Mouse (Mus musculus): ENCODE measurements around the gene Sox2. TPM values are rescaled to one million over a fixed set of nuclear protein-coding genes. Genes with fewer than 3 reads are reported as not detected.

Sox2 gene
- polyA plus RNA-seq, 1 experiment from 2014 or later = 8.2 TPM

DNA sequence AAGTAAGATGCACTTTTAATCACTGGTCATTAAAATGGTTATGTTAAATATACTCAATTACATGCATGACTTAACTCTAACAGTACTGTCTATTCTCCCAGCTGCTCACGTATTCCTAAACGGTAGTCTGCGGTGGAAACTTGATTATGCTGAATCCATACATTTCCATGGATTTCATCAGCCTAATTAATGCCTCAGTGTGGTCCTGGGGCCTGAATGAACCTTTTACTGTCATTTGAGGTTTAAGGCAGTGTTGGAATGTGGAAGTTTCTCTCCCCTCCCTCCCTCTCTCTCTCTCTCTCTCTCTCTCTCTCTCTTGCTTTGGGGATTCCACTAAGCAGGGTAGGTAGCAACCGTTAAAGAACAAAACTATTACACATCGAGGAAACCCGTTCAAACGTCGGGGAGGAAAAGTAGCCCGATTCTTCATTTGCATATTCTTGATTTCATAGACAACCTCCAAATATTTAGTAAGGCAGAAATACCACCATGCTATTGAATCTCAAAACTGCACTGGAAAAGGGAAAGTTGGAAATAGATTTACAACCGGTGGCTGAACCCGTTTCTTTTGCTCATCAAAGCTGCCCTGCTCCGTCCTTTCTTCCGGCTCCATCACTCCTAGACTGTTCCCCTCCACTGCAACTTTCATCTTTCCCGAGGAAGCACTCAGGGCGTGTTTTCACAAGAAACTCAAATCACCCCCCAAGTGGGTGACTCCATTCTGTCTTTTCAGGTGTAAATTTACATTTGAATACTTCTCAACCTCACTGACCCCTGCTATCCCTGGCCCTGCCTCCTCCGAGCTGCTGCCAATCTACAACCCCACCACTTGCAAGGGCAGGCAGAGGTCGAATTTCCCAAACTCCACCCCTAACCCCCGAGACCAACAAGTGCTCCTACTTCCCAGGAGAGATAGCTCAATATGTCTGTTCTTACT is 17.9 kb downstream of the Sox2 start:
- Histone ChIP-seq H3K36me3 (ENCODE audit: control insufficient read depth, insufficient read depth, low read length) (no peaks in the 10 kb centered on the region), H3K9me3 (ENCODE audit: control insufficient read depth, low read length) (no peaks in the 10 kb centered on the region), H3K4me1 (ENCODE audit: control insufficient read depth, insufficient read depth, low read depth, low read length) (peaks cover 4% of the 10 kb centered on the region; the same call in 1 of the 2 replicates), H3K4me3 (ENCODE audit: low read length) (no peak overlapping the region), H3K27me3 (replicated peaks; ENCODE audit: control insufficient read depth, insufficient read depth, low read length) (peaks cover 22% of the 10 kb centered on the region), H3K4me2 (ENCODE audit: low read length) (no peak overlapping the region), H3K9ac (ENCODE audit: low read depth, low read length) (no peak overlapping the region), H3K27ac (ENCODE audit: low read depth, low read length) (no peak overlapping the region)
- no peak for ATAC-seq
- 5% methylated on average over 18 of the region's 18 CpGs for WGBS

GRCm38 (mm10) chr3:34671024-34671660 is 20.9 kb downstream of the Sox2 start:
- H3K4me2 ChIP-seq (ENCODE audit: low read length) = no peak overlapping the region
- WGBS = 9% methylated on average over 15 of the region's 15 CpGs
- ATAC-seq = no peak; the same call in 1 of the 2 replicates

GRCm38 (mm10) chr3:34678840-34679239 is 28.6 kb downstream of the Sox2 start:
- Histone ChIP-seq H3K27ac (ENCODE audit: low read depth, low read length) (no peak overlapping the region), H3K27me3 (replicated peaks; ENCODE audit: control insufficient read depth, insufficient read depth, low read length) (no peaks in the 10 kb centered on the region), H3K9me3 (ENCODE audit: control insufficient read depth, low read length) (no peaks in the 10 kb centered on the region), H3K36me3 (ENCODE audit: control insufficient read depth, insufficient read depth, low read length) (no peaks in the 10 kb centered on the region), H3K4me1 (ENCODE audit: control insufficient read depth, insufficient read depth, low read depth, low read length) (no peaks in the 10 kb centered on the region), H3K4me2 (ENCODE audit: low read length) (no peak overlapping the region), H3K4me3 (ENCODE audit: low read length) (no peak overlapping the region), H3K9ac (ENCODE audit: low read depth, low read length) (no peak overlapping the region)
- 0 out of 2 replicates have a peak, but pooled peaks have one; percentile 14 for ATAC-seq
- WGBS = 11% methylated on average over 7 of the region's 7 CpGs

More at GRCm38 (mm10) chr3:34671024-34671660, 20.9 kb downstream of the Sox2 start:
- Histone ChIP-seq H3K9ac (ENCODE audit: low read depth, low read length) (no peak overlapping the region), H3K4me1 (ENCODE audit: control insufficient read depth, insufficient read depth, low read depth, low read length) (no peaks in the 10 kb centered on the region), H3K9me3 (ENCODE audit: control insufficient read depth, low read length) (no peaks in the 10 kb centered on the region), H3K4me3 (ENCODE audit: low read length) (no peak overlapping the region), H3K36me3 (ENCODE audit: control insufficient read depth, insufficient read depth, low read length) (no peaks in the 10 kb centered on the region), H3K27me3 (replicated peaks; ENCODE audit: control insufficient read depth, insufficient read depth, low read length) (peaks cover 15% of the 10 kb centered on the region), H3K27ac (ENCODE audit: low read depth, low read length) (no peak overlapping the region)

- no peak for ATAC-seq
- no peaks in the 10 kb centered on the region for H3K9me3 ChIP-seq (ENCODE audit: control insufficient read depth, low read length)
- WGBS = 20% methylated on average over 2 of the region's 2 CpGs
- no peak overlapping the region for H3K4me3 ChIP-seq (ENCODE audit: low read length)
- H3K27me3 ChIP-seq (replicated peaks; ENCODE audit: control insufficient read depth, insufficient read depth, low read length) = no peaks in the 10 kb centered on the region
- H3K4me1 ChIP-seq (ENCODE audit: control insufficient read depth, insufficient read depth, low read depth, low read length) = no peaks in the 10 kb centered on the region
- H3K4me2 ChIP-seq (ENCODE audit: low read length) = no peak overlapping the region
- H3K9ac ChIP-seq (ENCODE audit: low read depth, low read length) = no peak overlapping the region
- H3K27ac ChIP-seq (ENCODE audit: low read depth, low read length) = no peak overlapping the region
- H3K36me3 ChIP-seq (ENCODE audit: control insufficient read depth, insufficient read depth, low read length) = no peaks in the 10 kb centered on the region
Measured at GRCm38 (mm10) chr3:34679439-34679838, 29.2 kb downstream of the Sox2 start.

DNA sequence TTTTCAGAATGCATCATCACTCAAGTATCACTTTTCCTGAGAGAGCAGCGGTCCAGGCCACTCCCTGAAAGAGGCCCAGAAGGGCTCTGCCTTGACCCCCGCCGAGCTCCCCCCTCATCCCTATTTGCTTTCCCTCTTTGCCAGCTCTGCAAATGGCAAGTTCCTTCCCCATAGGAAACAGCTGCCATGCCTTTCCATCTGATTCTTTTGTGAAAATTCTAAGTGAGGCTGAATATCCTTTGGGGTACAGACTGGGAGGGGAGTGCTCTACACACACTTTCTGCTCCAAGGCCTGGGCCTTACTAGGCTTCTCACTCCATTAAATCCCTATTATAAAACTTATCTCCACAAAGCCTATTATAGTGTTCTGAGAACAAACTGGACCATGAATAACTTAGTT is 29.7 kb downstream of the Sox2 start:
- no peak overlapping the region for H3K4me2 ChIP-seq (ENCODE audit: low read length)
- no peaks in the 10 kb centered on the region for H3K4me1 ChIP-seq (ENCODE audit: control insufficient read depth, insufficient read depth, low read depth, low read length)
- no peaks in the 10 kb centered on the region for H3K27me3 ChIP-seq (replicated peaks; ENCODE audit: control insufficient read depth, insufficient read depth, low read length)
- H3K27ac ChIP-seq (ENCODE audit: low read depth, low read length) = no peak overlapping the region
- WGBS = 8% methylated on average over 3 of the region's 3 CpGs
- ATAC-seq = peak; percentile 64; the same call in 1 of the 2 replicates
- H3K9me3 ChIP-seq (ENCODE audit: control insufficient read depth, low read length) = no peaks in the 10 kb centered on the region
- H3K36me3 ChIP-seq (ENCODE audit: control insufficient read depth, insufficient read depth, low read length) = no peaks in the 10 kb centered on the region
- H3K9ac ChIP-seq (ENCODE audit: low read depth, low read length) = no peak overlapping the region
- H3K4me3 ChIP-seq (ENCODE audit: low read length) = no peak overlapping the region

- 84% methylated on average over 6 of the region's 6 CpGs for WGBS
- ATAC-seq = no peak
- Histone ChIP-seq H3K4me3 (ENCODE audit: low read length) (no peak overlapping the region), H3K27ac (ENCODE audit: low read depth, low read length) (no peak overlapping the region), H3K4me2 (ENCODE audit: low read length) (no peak overlapping the region), H3K4me1 (ENCODE audit: control insufficient read depth, insufficient read depth, low read depth, low read length) (peaks cover 10% of the 10 kb centered on the region), H3K36me3 (ENCODE audit: control insufficient read depth, insufficient read depth, low read length) (no peaks in the 10 kb centered on the region), H3K9me3 (ENCODE audit: control insufficient read depth, low read length) (no peaks in the 10 kb centered on the region), H3K9ac (ENCODE audit: low read depth, low read length) (no peak overlapping the region), H3K27me3 (replicated peaks; ENCODE audit: control insufficient read depth, insufficient read depth, low read length) (no peaks in the 10 kb centered on the region)
Measured at GRCm38 (mm10) chr3:34688072-34688471, 37.9 kb downstream of the Sox2 start.

DNA sequence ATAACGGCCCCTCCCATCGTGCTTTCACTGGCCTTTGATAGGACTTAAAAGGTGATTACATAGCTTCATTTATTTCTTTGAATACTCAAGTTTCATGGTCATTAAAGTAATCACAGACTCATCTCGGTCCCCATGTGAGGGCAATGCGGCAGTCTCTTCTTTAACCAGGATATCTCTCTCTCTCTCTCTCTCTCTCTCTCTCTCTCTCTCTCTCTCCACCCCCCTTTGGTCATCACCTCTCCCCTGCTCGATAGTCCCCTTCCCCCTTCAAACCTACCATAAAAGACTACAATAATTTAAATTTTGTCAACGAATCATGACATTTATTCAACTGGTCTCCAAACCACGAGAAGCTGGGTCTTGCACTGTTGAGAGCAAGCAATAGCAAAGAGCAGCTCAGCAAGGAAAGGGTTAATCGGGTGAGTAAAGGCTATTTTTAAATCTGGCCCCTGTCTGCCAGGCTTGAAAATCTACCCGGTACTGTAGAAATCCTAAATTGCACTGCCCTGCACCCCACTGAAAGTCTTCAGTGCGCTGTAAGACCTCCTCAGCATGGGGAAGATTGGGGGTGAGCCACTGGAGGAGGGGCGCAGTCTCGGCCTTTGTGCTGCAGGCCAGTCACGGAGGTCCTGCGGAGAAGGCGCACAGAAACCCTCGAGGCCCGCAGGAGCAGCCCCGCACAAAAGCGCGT is 41.6 kb downstream of the Sox2 start:
- no peaks in the 10 kb centered on the region for H3K27me3 ChIP-seq (replicated peaks; ENCODE audit: control insufficient read depth, insufficient read depth, low read length)
- H3K27ac ChIP-seq (ENCODE audit: low read depth, low read length) = peak overlapping the region; percentile 39; the same call in 1 of the 2 replicates
- H3K4me3 ChIP-seq (ENCODE audit: low read length) = peak overlapping the region; percentile 37
- H3K9me3 ChIP-seq (ENCODE audit: control insufficient read depth, low read length) = no peaks in the 10 kb centered on the region
- WGBS = 5% methylated on average over 20 of the region's 20 CpGs
- ATAC-seq = peak; percentile 90
- peaks cover 10% of the 10 kb centered on the region for H3K4me1 ChIP-seq (ENCODE audit: control insufficient read depth, insufficient read depth, low read depth, low read length)
- H3K9ac ChIP-seq (ENCODE audit: low read depth, low read length) = peak overlapping the region; percentile 68
- H3K4me2 ChIP-seq (ENCODE audit: low read length) = peak overlapping the region; percentile 80
- no peaks in the 10 kb centered on the region for H3K36me3 ChIP-seq (ENCODE audit: control insufficient read depth, insufficient read depth, low read length)

GRCm38 (mm10) chr3:34692394-34692745 is 42.2 kb downstream of the Sox2 start:
- H3K27me3 ChIP-seq (replicated peaks; ENCODE audit: control insufficient read depth, insufficient read depth, low read length) = no peaks in the 10 kb centered on the region
- peak; percentile 74; the same call in 1 of the 2 replicates for ATAC-seq

More at GRCm38 (mm10) chr3:34692394-34692745, 42.2 kb downstream of the Sox2 start:
- Histone ChIP-seq H3K9me3 (ENCODE audit: control insufficient read depth, low read length) (no peaks in the 10 kb centered on the region), H3K4me2 (ENCODE audit: low read length) (peak overlapping the region; percentile 80), H3K36me3 (ENCODE audit: control insufficient read depth, insufficient read depth, low read length) (no peaks in the 10 kb centered on the region), H3K27ac (ENCODE audit: low read depth, low read length) (peak overlapping the region; percentile 39; the same call in 1 of the 2 replicates), H3K9ac (ENCODE audit: low read depth, low read length) (peak overlapping the region; percentile 68), H3K4me3 (ENCODE audit: low read length) (peak overlapping the region; percentile 37), H3K4me1 (ENCODE audit: control insufficient read depth, insufficient read depth, low read depth, low read length) (peaks cover 10% of the 10 kb centered on the region)
- 10% methylated on average over 14 of the region's 15 CpGs for WGBS
